Mouse (Mus musculus): ENCODE data around the gene Mthfr. TPM values are rescaled to one million over a fixed set of nuclear protein-coding genes. Genes with fewer than 3 reads are reported as not detected.
A peak's percentile ranks its signal among the peaks of the same experiment; 100 is the strongest.

The Mthfr gene
- total RNA-seq (2021) = 10 to 100 TPM; 25.6 to 26.4 TPM
- long read RNA-seq, experiment 1, partial matches to known transcripts = 6 of 10 reads
- long read RNA-seq, experiment 1, other reads (novel, unspliced or antisense) = 4 of 10 reads
- long read RNA-seq, experiment 2, partial matches to known transcripts = 0 of 11 reads
- long read RNA-seq, experiment 2, other reads (novel, unspliced or antisense) = 11 of 11 reads

DNA sequence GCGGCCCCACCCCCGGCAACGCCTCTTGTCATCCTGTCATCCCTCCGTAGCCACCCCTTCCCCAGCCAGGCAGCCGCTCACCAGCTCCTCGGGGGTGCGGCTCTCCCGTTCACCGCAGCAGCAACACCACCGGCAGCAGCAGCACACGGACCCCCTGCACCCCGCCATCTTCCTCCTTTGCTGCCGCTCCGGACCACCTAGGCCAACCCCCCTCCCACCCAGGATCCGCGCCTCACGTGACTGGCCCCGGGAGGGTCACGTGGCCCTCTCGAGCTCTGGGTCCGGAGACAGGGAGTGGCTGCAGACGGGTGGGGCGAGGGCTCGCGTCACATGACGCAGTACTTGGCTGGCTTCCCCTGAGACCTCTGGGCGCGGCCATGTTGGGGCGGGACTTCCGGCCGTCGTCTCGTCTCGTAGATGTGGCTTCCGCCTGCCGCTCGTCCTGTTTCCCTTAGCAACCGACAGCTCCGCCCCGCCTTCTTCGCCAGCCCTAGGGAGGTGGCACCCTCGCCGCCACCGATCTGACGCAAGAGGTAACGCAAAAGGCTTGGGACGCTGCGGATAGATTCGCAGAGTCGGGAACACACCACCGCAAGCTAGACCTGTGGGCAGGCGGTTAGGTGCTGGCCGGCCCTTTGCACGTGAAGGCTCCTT lies at the start of gene Mthfr, which contains the start of gene Clcn6:
Mthfr (plus strand) TSS at position 478 of the 654 bp plus-strand sequence.
Clcn6 (minus strand) TSS at position 222 of the 654 bp plus-strand sequence.
- peak; percentile 100 for DNase-seq (ENCODE audit: low spot score in 2 of 2)

- DNase-seq (ENCODE audit: low spot score in 2 of 2) = no peak
Observed at GRCm38 (mm10) chr4:147993571-147994095, 45.2 kb upstream of the Mthfr start.

DNA sequence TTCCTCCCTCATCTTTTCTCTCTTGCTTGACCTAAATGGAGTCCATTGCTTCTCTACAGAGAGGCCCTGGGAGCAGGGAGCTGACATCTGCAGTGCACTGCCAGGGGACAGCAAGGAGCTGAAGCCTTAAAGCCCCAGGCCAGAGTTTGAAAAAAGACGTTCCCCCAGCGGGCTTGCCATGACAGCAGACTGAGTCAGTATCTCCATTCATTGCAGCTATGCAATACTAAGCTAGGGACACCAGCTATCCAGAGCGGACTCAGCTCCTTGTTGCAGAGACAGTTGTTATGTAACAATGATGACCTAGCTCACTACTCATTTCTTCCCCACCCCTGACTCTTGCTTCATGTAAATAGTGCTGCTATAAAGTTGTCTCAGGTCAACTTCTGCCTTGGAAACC lies 43.6 kb upstream of the Mthfr start:
- no peak for DNase-seq (ENCODE audit: low spot score in 2 of 2)

DNA sequence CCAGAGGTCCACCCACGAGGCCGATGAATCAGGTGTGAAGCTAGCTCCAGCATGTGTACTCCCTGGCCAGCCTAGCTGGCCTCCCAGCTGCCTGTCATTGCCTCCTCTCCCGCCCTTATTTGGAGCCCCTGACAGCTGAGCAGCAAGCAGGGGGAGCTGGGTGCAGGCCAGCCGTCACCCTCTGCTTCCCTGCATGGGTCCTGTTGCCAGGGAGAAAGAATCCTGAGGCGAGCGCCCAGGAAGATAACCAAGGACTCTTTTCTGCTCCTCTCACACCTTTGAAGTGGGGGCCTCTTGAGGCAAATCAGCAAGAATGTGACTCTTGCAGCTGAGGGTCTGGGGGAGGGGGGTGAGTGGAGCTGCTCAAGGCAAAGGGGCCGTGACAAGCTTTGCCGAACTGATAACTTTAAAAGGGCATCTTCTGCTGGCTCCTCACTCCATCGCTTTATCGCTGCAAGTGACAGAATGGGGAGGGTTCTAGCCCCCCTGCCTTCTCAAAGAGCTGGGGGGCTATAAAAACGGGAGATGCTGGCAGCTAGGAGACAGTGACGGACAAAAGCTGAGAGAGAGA lies 38.6 kb upstream of the Mthfr start, which contains the start of gene Nppa:
Nppa (plus strand) TSS at position 521 of the 571 bp plus-strand sequence.
- DNase-seq (ENCODE audit: low spot score in 2 of 2) = no peak

DNA sequence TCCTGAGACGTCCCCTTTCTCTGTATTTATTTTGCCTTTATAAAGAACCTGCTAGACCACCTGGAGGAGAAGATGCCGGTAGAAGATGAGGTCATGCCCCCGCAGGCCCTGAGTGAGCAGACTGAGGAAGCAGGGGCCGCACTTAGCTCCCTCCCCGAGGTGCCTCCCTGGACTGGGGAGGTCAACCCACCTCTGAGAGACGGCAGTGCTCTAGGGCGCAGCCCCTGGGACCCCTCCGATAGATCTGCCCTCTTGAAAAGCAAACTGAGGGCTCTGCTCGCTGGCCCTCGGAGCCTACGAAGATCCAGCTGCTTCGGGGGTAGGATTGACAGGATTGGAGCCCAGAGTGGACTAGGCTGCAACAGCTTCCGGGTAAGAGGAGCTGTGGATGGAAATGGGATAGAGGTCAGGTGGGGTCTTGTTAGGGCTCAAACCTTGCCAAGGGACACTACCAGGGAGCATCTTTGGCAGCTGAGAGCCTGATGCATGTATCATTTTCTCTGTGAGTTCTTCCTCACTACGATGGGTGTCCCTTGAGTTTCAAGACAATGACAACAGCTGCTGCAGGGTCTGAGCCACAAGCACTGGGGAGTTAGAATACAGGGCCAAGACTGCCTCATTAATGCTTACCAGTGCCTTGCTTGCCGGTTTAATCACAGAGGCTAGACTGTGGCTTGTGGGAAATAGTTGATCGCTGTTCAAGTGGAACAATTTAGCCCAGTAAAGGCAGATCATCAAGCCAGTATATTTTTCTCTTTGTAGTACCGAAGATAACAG lies 37.7 kb upstream of the Mthfr start:
- no peak for DNase-seq (ENCODE audit: low spot score in 2 of 2)

DNA sequence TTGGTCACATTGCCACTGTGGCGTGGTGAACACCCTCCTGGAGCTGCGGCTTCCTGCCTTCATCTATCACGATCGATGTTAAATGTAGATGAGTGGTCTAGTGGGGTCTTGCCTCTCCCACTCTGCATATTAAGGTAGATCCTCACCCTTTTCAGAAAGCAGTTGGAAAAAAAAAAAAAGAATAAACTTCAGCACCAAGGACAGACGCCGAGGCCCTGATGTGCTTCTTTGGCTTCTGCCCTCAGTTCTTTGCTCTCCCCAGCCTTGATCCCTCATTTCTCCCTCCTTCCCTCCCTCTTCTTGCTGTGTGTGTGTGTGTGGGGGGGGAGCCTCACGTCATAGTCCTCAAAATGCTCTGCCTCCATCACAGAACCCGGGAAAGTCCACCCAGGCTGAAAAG lies 37.0 kb upstream of the Mthfr start:
- DNase-seq (ENCODE audit: low spot score in 2 of 2) = no peak

DNA sequence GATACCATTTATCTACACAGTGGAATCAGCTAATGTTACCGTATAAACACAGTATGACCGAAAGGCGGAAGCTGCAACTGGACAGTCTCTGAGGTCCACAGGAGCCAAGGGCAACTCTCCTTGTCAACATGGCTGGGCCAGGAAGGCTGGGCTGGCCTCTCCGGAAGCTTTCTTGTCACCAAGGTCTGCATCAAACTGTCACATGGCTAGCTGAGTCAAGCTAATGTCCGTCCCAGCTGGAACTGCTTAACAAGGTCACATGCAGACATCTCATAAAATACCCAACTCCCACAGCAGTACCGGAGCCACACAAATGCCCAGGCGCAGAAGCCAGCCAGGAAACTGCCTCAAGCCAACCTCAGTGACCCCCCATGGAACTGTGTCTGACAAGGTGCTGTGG lies 34.5 kb upstream of the Mthfr start:
- DNase-seq (ENCODE audit: low spot score in 2 of 2) = no peak

GRCm38 (mm10) chr4:148008412-148008811 lies 30.5 kb upstream of the Mthfr start:
- DNase-seq (ENCODE audit: low spot score in 2 of 2) = peak; percentile 62 to 63

- no peak for DNase-seq (ENCODE audit: low spot score in 2 of 2)
Observed at GRCm38 (mm10) chr4:148009641-148010040, 29.2 kb upstream of the Mthfr start.

DNA sequence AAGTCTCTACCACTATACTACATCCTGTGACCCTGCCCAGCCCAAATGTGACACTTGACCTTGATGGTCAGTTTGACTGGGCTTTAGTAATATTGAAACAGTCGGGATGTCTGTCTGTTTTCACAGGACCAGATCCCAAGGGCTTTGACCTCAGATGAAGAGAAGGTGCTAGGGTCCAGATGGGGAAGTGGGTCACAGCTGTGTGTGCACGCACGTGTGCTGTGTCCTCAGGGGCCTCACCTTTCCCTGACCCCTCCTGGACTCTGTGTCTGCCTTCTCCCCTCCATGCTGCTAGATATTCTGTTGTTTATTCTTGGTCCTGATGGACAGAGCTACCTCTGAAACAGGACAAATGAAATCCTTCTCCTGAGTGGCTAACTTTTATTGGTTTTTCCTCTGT lies 27.5 kb upstream of the Mthfr start:
- DNase-seq (ENCODE audit: low spot score in 2 of 2) = no peak

DNA sequence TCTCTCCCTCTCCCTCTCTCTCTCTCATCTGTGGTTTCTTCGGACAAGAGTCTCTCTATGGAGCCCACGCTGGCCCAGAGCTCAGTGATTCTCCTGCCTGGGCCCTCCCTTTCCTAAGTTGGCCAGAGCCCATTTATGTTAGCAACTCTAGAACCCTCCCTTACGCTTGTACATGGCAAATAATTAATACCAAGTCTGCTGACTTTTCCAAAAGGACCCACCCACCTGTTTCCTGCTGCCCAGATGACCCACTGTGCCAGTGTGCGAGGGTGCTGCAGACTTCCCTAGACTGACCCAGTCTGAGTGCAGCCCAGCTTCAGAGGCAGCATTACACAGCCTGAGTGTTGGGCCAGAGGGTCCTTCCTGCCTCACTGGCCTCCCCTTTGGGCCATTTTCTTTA lies 26.7 kb upstream of the Mthfr start:
- no peak for DNase-seq (ENCODE audit: low spot score in 2 of 2)

DNA sequence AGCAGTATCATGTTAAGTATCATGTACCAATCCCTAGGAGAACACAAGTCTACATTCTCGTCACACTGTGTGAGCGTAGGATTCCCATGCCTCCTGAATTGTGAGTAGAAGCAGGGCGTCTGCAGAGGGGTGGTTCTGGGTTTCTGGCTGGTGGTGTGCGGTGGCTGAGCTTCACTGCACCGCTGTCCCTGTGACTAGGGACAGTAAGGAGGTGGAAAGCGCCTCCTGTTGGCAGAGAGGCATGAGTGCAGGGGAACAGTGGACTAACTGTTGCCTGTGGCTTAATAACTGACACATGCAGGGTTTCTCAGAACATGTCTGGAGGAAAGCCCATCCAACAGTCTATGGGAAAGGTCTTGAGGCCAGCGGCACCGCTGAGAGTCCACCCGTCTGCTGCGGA lies 23.5 kb upstream of the Mthfr start:
- DNase-seq (ENCODE audit: low spot score in 2 of 2) = no peak

GRCm38 (mm10) chr4:148016981-148017380 lies 21.9 kb upstream of the Mthfr start:
- DNase-seq (ENCODE audit: low spot score in 2 of 2) = no peak

- no peak for DNase-seq (ENCODE audit: low spot score in 2 of 2)
Observed at GRCm38 (mm10) chr4:148018410-148018809, 20.5 kb upstream of the Mthfr start.

DNA sequence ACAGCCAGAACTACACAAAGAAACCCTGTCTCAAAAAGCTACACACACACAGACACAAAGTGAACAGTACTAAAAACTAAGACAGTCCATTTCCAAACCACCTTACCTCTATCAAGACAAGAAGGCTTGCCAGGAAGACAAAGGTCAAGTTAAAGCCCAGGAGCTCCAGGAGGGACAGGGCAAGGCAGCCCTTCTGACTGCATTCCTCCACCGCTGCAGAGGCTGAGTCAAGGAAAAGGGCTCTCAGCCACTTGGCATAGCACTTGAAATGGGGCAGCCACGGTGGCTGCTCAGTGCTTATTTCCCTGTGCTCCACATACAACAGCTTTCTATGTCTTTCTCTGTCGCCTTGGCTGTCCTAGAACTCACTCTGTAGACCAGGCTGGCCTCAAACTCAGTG lies 14.9 kb upstream of the Mthfr start:
- DNase-seq (ENCODE audit: low spot score in 2 of 2) = no peak

GRCm38 (mm10) chr4:148029297-148029696 lies 9.6 kb upstream of the Mthfr start:
- no peak for DNase-seq (ENCODE audit: low spot score in 2 of 2)

DNA sequence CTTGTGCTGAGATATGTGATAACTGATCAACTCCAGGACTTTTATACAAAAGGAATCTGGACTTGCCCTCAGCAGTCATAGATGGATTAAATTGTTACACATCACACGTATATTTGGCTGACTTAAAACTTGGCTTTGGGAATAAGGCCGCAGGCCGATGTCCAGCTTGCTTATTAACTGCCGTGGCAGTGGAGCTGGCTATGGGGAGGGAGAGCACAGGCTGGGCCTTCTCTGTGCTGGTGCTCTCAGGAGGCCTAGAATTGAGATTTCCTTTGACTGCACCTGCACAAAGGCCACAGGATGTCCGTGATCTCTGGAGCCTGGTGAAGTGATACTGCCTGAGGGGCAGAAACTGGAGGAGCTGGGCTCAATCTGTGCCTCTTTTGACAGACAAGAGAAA lies 8.4 kb upstream of the Mthfr start:
- no peak for DNase-seq (ENCODE audit: low spot score in 2 of 2)

- no peak for DNase-seq (ENCODE audit: low spot score in 2 of 2)
Observed at GRCm38 (mm10) chr4:148033858-148034410, 4.9 kb upstream of the Mthfr start.

GRCm38 (mm10) chr4:148035440-148035839 lies 3.4 kb upstream of the Mthfr start:
- no peak for DNase-seq (ENCODE audit: low spot score in 2 of 2)

DNA sequence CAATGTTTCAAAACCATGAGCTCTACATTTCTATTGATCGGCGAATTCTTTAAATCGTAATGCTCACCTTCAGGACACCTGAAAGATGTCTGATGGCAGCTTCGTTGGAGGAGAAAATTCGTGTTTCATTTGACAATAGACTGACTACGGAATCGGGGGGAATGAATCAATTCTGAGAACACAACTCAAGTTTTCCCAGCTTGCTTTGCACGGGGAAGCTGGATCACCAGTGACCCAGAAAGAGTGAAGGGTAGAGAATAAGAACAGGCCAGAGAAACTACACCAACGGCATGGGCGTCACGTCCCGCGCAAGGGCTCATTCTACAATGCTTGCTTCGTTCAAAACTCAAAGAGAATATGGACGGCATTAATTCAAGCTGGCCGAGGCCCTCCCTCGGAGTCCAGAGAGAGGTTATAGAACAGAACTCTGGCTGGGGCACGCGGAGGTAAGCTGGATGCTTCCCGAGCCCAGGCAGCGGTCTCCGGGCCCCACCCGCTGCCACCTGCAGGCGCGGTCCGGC lies 738 bp upstream of the Mthfr start:
- no peak for DNase-seq (ENCODE audit: low spot score in 2 of 2)
